Mouse (Mus musculus) G1E (cell line): ENCODE results near the gene Cox16. TPM values are rescaled to one million over a fixed set of nuclear protein-coding genes. Genes with fewer than 3 reads are reported as not detected.
A peak's percentile ranks its signal among the peaks of the same experiment; 100 is the strongest.
"Not testable (repeated sequence)": the region's sequence is repeated elsewhere in the genome, so short reads cannot be mapped to it uniquely, and the experiment has no call there.

ENCODE experiments used
- ATAC-seq: 2 replicates; pipeline ENCODE4 v1.8.0; 2016; ENCODE audit warnings: mild to moderate bottlenecking; ENCODE audit not compliant: insufficient number of reproducible peaks, poor library complexity, low FRiP score, severe bottlenecking; ENCODE audit errors: extremely low read depth
- DNase-seq: peaks from one replicate; pipeline ENCODE4 v3.0.0; 2012; ENCODE audit warnings: low spot score
- H3K27me3 ChIP-seq: 2 replicates; pipeline ENCODE4 v1.6.1; 2012; ENCODE audit warnings: mild to moderate bottlenecking, low read length, inconsistent platforms; ENCODE audit not compliant: insufficient read depth
- H3K36me3 ChIP-seq: replicated peaks from 2 replicates; pipeline ENCODE3; 2012; ENCODE audit warnings: mild to moderate bottlenecking, inconsistent platforms
- H3K4me1 ChIP-seq: 2 replicates; pipeline ENCODE4 v1.6.1; 2012; ENCODE audit warnings: low read depth, low read length, inconsistent platforms, mixed read lengths; ENCODE audit not compliant: insufficient read depth
- H3K4me3 ChIP-seq: 2 replicates; pipeline ENCODE4 v1.5.1; 2012; ENCODE audit warnings: low read depth, mild to moderate bottlenecking, inconsistent platforms, low read length, moderate library complexity, mixed read lengths
- H3K9me3 ChIP-seq: replicated peaks from 2 replicates; pipeline ENCODE4 v1.6.1; 2012; ENCODE audit warnings: inconsistent platforms
- CTCF ChIP-seq: IDR thresholded peaks from 2 replicates; pipeline ENCODE4 v1.5.1; 2012; ENCODE audit warnings: low read depth, low read length, inconsistent platforms, mixed read lengths
- GATA1 ChIP-seq: IDR thresholded peaks from 2 replicates; pipeline ENCODE4 v1.6.1; 2012; ENCODE audit warnings: borderline replicate concordance, low read length, inconsistent platforms, mixed read lengths
- GATA2 ChIP-seq: IDR thresholded peaks from 2 replicates; pipeline ENCODE4 v1.6.1; 2012; ENCODE audit warnings: low read depth, low read length, inconsistent platforms, borderline replicate concordance
- POLR2AphosphoS5 ChIP-seq: IDR thresholded peaks from 2 replicates; pipeline ENCODE4 v1.6.1; 2012; ENCODE audit warnings: low read depth, low read length, inconsistent platforms; ENCODE audit not compliant: insufficient replicate concordance
- TAL1 ChIP-seq: conservative IDR thresholded peaks from 2 replicates; pipeline ENCODE4 v1.6.1; 2012; ENCODE audit warnings: low read depth, low read length, inconsistent platforms, mixed read lengths
- polyA plus RNA-seq: library from polyadenylated mRNA; stranded (reverse); fragments of >175 nt; gene quantifications from 2 replicates; pipeline ENCODE4 v1.2.3, GENCODE M21; 2012
- total RNA-seq, 2 experiments: library from RNA; stranded (forward) in 1 of 2; stranded (reverse) in 1 of 2; fragments of 200-1000 nt in 1 of 2; fragments of >200 nt in 1 of 2; fragmentation: Nextera tagmentation in 1 of 2; gene quantifications; 2 replicates each; pipeline ENCODE4 v1.2.3; 2014 to 2017

Gene Cox16
- total and polyA plus RNA-seq, 3 experiments: 64.2 to 166 (median 144) TPM

DNA sequence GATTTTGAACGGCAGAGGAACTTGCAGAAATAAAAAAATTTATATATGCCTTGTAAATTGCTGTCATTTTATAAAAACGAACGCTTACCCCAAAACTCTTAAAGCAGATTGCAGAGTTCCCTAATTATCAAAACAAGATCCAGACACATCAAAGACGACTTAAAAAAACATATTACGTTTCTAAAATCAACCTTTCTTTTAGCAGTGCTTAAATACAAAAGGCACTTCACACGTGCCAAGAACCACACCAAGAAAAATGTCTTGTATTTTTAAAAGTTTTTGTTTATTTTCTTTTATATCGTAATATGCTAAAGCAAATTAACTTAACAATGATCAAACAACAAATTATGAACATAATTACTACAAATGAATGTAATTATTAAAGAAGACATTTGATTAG, 715 bp downstream of the Cox16 start:
- no peaks in the 10 kb centered on the region for H3K27me3 ChIP-seq
- no peak for TF ChIP-seq GATA2
- no peak for TF ChIP-seq POLR2AphosphoS5
- no peak for TF ChIP-seq CTCF
- no peak for TF ChIP-seq TAL1
- TF ChIP-seq GATA1: no peak

DNA sequence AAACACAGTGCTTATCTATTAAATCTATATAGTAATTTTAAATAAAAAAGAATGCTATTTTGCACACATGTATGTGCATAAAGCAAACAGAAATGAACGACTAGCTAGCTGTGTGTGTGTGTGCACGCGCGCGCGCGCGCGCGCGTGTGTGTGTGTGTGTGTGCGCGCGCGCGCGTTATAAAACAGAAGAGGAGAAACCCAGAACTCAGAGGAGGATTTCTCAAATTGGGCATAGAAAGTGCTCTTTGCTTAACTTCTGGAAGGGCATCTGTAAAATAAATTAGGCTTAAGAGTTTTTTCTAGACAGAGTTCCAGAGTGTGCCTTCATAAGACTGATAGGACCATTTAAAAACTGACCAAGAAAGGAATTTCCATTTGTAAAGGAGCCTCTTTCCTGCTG, 1.3 kb downstream of the Cox16 start:
- ATAC-seq (no peak), DNase-seq (peak; percentile 9)
- no peaks in the 10 kb centered on the region for H3K27me3 ChIP-seq
- H3K9me3 ChIP-seq: no peaks in the 10 kb centered on the region
- H3K36me3 ChIP-seq: peaks cover 15% of the 10 kb centered on the region
- peaks cover 12% of the 10 kb centered on the region for H3K4me1 ChIP-seq
- TF ChIP-seq GATA2 (no peak), POLR2AphosphoS5 (no peak), GATA1 (no peak), TAL1 (no peak), CTCF (no peak)
- peak overlapping the region; percentile 83 for H3K4me3 ChIP-seq

More for the DNA sequence above, 715 bp downstream of the Cox16 start:
- Histone ChIP-seq H3K4me1 (peaks cover 12% of the 10 kb centered on the region), H3K4me3 (peak overlapping the region; percentile 83), H3K9me3 (no peaks in the 10 kb centered on the region), H3K36me3 (peaks cover 14% of the 10 kb centered on the region)
- ATAC-seq (no peak), DNase-seq (no peak)

DNA sequence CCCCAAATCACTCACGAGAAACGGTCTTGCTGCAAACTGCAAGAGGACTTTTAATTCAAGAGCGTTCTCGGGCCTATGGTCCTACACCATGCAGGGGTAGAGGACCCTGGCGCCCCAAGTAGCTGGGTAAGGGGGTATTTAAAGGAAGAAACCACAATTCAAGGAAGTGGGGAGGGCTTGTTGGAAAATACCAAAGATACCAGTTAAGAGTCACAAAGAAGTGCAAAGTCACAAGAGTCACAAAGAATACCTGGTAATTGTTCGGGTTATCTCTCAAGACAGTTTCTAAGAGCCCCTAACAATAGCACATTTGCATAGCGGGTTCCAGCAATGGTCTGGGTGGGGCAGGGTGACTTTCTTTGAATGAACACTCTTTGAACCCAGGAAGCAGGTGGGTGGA, 25.9 kb downstream of the Cox16 start:
- not testable (repeated sequence) for H3K4me3 ChIP-seq, ATAC-seq, H3K4me1 ChIP-seq, H3K36me3 ChIP-seq, DNase-seq, H3K27me3 ChIP-seq
- peaks cover 22% of the 10 kb centered on the region for H3K9me3 ChIP-seq

DNA sequence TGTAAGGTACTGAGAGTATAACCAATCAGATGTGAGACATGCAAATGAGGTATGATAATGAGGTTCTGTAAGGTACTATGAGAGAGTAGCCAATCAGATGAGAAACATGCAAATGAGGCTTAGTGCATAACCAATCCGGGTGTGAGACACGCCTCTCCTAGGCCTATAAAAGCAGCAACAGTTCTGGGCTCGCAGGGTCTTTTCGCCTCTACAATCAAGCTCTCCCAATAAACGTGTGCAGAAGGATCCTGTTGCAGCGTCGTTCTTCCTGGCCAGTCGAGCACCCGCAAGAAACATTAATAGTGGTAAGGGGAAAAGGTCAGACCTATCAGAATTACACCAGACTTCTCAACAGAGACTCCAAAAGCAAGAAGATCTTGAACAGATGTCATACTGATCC, 45.9 kb downstream of the Cox16 start:
- DNase-seq, H3K27me3 ChIP-seq, H3K36me3 ChIP-seq, H3K4me1 ChIP-seq, H3K4me3 ChIP-seq, ATAC-seq, H3K9me3 ChIP-seq: not testable (repeated sequence)

DNA sequence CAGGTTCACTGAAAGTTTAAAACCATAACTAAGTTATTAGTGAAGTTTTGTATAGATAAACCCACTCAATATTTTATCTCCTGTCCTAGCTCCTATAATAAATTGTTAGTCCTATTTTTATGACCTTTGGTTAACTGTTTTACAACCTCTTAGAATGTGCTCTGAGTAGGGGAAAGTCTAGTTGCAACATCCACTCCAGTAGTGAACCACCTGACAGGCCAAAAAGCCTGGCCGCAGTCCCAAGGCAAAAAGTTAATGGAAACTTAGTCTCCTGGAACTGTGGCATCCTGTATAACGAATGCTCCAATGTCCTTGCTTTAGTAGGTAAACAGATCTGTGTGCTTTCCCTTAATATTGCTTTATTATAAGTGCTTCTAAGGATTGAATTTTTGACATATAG, 50.1 kb downstream of the Cox16 start:
- H3K4me1 ChIP-seq, H3K27me3 ChIP-seq, ATAC-seq, H3K4me3 ChIP-seq, H3K36me3 ChIP-seq, DNase-seq: not testable (repeated sequence)
- H3K9me3 ChIP-seq: peaks cover 18% of the 10 kb centered on the region

DNA sequence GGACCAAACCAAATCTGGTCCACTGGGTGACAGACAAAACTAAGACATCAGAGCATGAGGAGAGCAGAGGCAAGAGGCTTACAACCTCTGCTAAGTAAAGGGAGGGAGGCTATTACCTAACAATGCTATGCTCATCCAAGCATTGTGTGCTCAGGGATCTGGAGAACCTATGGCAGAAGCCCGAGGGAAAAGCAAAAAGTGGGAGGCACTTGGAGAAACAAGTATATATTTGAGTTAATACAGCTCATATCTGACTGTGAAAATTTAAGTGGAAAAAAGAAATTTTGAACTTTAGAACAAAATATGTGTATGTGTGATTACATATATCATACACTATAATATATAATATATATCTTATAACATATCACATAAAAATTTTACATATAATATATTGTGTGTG, 63.1 kb downstream of the Cox16 start, which contains the start of gene Adam4:
Gene Adam4 (minus strand): TSS at position 101 of the 400 bp plus-strand sequence.
- ATAC-seq: no peak
- Histone ChIP-seq H3K27me3 (no peaks in the 10 kb centered on the region), H3K4me3 (no peak within 1 kb of the TSS), H3K9me3 (peaks cover 24% of the 10 kb centered on the region), H3K36me3 (peaks cover 3% of the 10 kb centered on the region), H3K4me1 (no peaks in the 10 kb centered on the region)
- no peak for DNase-seq
- TF ChIP-seq TAL1 (no peak), GATA2 (no peak), CTCF (no peak), POLR2AphosphoS5 (no peak), GATA1 (no peak)

DNA sequence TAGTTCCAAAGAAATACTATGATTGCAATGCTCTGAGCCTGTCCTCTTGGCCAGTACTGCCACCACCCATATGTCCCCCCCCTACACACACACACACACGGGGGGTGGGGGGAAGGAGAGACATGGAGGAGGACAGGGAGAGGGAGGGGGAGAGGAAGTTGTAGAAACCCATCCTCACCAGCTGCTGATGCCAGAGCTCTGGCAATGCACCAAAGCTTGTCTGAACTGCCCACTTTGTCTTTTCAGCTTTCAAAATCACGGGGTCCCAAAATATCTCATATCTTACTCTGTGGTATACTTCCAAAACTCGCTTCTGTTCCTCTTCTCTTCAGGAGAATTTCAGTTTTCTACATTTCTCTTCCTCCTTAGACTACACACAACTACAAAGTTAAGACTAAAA, 71.7 kb downstream of the Cox16 start:
- ATAC-seq (no peak), DNase-seq (no peak)
- H3K4me3 ChIP-seq: no peak overlapping the region
- no peaks in the 10 kb centered on the region for H3K36me3 ChIP-seq
- H3K27me3 ChIP-seq: no peaks in the 10 kb centered on the region
- H3K4me1 ChIP-seq: no peaks in the 10 kb centered on the region
- TF ChIP-seq CTCF: no peak
- no peak for TF ChIP-seq POLR2AphosphoS5
- no peak for TF ChIP-seq GATA2
- TF ChIP-seq GATA1: no peak
- TF ChIP-seq TAL1: no peak
- no peaks in the 10 kb centered on the region for H3K9me3 ChIP-seq

DNA sequence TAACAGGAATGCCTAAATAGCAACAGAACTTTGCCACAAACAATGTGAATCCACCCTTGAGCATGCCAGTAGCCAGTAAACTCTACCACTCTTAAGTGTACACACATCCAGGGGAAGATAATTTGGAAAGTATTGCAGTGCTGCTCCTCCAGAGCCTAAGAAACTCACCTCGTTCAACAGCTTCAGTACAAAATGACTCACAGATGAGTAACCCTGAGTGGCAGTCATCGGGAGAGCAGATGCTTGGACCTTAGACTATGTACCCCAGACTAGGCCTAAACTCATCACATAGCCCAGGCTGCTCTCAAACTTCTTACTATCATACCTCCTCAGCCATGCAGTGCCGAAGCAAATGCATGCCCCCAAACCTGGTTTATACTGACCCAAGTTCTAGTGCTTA, 76.0 kb downstream of the Cox16 start:
- Histone ChIP-seq H3K36me3 (peaks cover 4% of the 10 kb centered on the region), H3K9me3 (no peaks in the 10 kb centered on the region), H3K4me3 (no peak overlapping the region), H3K4me1 (no peaks in the 10 kb centered on the region), H3K27me3 (no peaks in the 10 kb centered on the region)
- DNase-seq: no peak
- no peak for ATAC-seq
- TF ChIP-seq GATA1: no peak
- TF ChIP-seq POLR2AphosphoS5: no peak
- TF ChIP-seq GATA2: no peak
